Mouse (Mus musculus): ENCODE measurements around the gene Tdrd5. TPM values are rescaled to one million over a fixed set of nuclear protein-coding genes. Genes with fewer than 3 reads are reported as not detected.
"Not testable (repeated sequence)": the region's sequence is repeated elsewhere in the genome, so short reads cannot be mapped to it uniquely, and the experiment has no call there.

Tdrd5 gene
- polyA plus RNA-seq, 1 experiment from 2014 or later = 1.2 TPM

- Histone ChIP-seq H3K4me3 (ENCODE audit: low read depth, low read length) (no peak overlapping the region), H3K27me3 (replicated peaks; ENCODE audit: insufficient read depth, low read length) (no peaks in the 10 kb centered on the region), H3K27ac (ENCODE audit: low read length) (no peak overlapping the region), H3K36me3 (ENCODE audit: insufficient read depth, low read length) (no peaks in the 10 kb centered on the region), H3K4me2 (replicated peaks; ENCODE audit: low read depth, low read length) (no peak overlapping the region), H3K4me1 (ENCODE audit: insufficient read depth, low read depth, low read length) (no peaks in the 10 kb centered on the region), H3K9ac (replicated peaks; ENCODE audit: low read depth) (no peak overlapping the region), H3K9me3 (ENCODE audit: low read length) (no peaks in the 10 kb centered on the region)
- 63% methylated on average over 4 of the region's 4 CpGs for WGBS
- DNase-seq (ENCODE audit: low spot score) = no peak
- TF ChIP-seq CTCF (IDR thresholded peaks at IDR 0.05) = no peak
- no peak for TF ChIP-seq EP300 (IDR thresholded peaks at IDR 0.05)
- no peak for ATAC-seq
Measured at GRCm38 (mm10) chr1:156340847-156341246, 37.4 kb upstream of the Tdrd5 start.

- no peak for DNase-seq (ENCODE audit: low spot score)
- no peak overlapping the region for H3K4me3 ChIP-seq (ENCODE audit: low read depth, low read length)
- no peak overlapping the region for H3K4me2 ChIP-seq (replicated peaks; ENCODE audit: low read depth, low read length)
- H3K9ac ChIP-seq (replicated peaks; ENCODE audit: low read depth) = no peak overlapping the region
- no peak for TF ChIP-seq CTCF (IDR thresholded peaks at IDR 0.05)
- TF ChIP-seq EP300 (IDR thresholded peaks at IDR 0.05) = no peak
- no peaks in the 10 kb centered on the region for H3K4me1 ChIP-seq (ENCODE audit: insufficient read depth, low read depth, low read length)
- 76% methylated on average over 9 of the region's 9 CpGs for WGBS
- no peaks in the 10 kb centered on the region for H3K9me3 ChIP-seq (ENCODE audit: low read length)
- H3K36me3 ChIP-seq (ENCODE audit: insufficient read depth, low read length) = no peaks in the 10 kb centered on the region
- ATAC-seq = no peak
- H3K27me3 ChIP-seq (replicated peaks; ENCODE audit: insufficient read depth, low read length) = no peaks in the 10 kb centered on the region
- no peak overlapping the region for H3K27ac ChIP-seq (ENCODE audit: low read length)
Measured at GRCm38 (mm10) chr1:156323126-156323525, 19.7 kb upstream of the Tdrd5 start.

- H3K4me1 ChIP-seq (ENCODE audit: insufficient read depth, low read depth, low read length) = no peaks in the 10 kb centered on the region
- WGBS = 5% methylated on average over 29 of the region's 29 CpGs
- H3K9me3 ChIP-seq (ENCODE audit: low read length) = no peaks in the 10 kb centered on the region
- peak within 1 kb of the TSS; percentile 40 for H3K4me2 ChIP-seq (replicated peaks; ENCODE audit: low read depth, low read length)
- H3K9ac ChIP-seq (replicated peaks; ENCODE audit: low read depth) = no peak within 1 kb of the TSS
- TF ChIP-seq CTCF (IDR thresholded peaks at IDR 0.05) = peak; percentile 34
- no peak for TF ChIP-seq EP300 (IDR thresholded peaks at IDR 0.05)
- no peak within 1 kb of the TSS; the same call in 1 of the 2 replicates for H3K4me3 ChIP-seq (ENCODE audit: low read depth, low read length)
- DNase-seq (ENCODE audit: low spot score) (peak; percentile 12), ATAC-seq (peak; percentile 26)
- H3K36me3 ChIP-seq (ENCODE audit: insufficient read depth, low read length) = no peaks in the 10 kb centered on the region
- no peak within 1 kb of the TSS for H3K27ac ChIP-seq (ENCODE audit: low read length)
- H3K27me3 ChIP-seq (replicated peaks; ENCODE audit: insufficient read depth, low read length) = no peaks in the 10 kb centered on the region; the same call in 1 of the 2 replicates
Measured at GRCm38 (mm10) chr1:156310630-156311029, 7.2 kb upstream of the Tdrd5 start, which contains the start of gene Nphs2. Nphs2 (plus strand) TSS chr1:156310727.

GRCm38 (mm10) chr1:156308595-156308994, 5.1 kb upstream of the Tdrd5 start:
- no peaks in the 10 kb centered on the region for H3K36me3 ChIP-seq (ENCODE audit: insufficient read depth, low read length)
- ATAC-seq (no peak), DNase-seq (ENCODE audit: low spot score) (no peak)
- no peak overlapping the region for H3K4me2 ChIP-seq (replicated peaks; ENCODE audit: low read depth, low read length)
- WGBS = 49% methylated on average over 1 of the region's 1 CpGs
- peaks cover 5% of the 10 kb centered on the region; the same call in 1 of the 2 replicates for H3K27me3 ChIP-seq (replicated peaks; ENCODE audit: insufficient read depth, low read length)
- no peak overlapping the region for H3K4me3 ChIP-seq (ENCODE audit: low read depth, low read length)
- no peak overlapping the region for H3K27ac ChIP-seq (ENCODE audit: low read length)
- no peak for TF ChIP-seq EP300 (IDR thresholded peaks at IDR 0.05)
- no peak for TF ChIP-seq CTCF (IDR thresholded peaks at IDR 0.05)
- no peak overlapping the region for H3K9ac ChIP-seq (replicated peaks; ENCODE audit: low read depth)
- no peaks in the 10 kb centered on the region for H3K9me3 ChIP-seq (ENCODE audit: low read length)
- 0 out of 2 replicates have a peak, but pooled peaks cover 1% of the 10 kb centered on the region for H3K4me1 ChIP-seq (ENCODE audit: insufficient read depth, low read depth, low read length)

- Histone ChIP-seq H3K4me1 (ENCODE audit: insufficient read depth, low read depth, low read length) (no peaks in the 10 kb centered on the region), H3K9me3 (ENCODE audit: low read length) (no peaks in the 10 kb centered on the region), H3K4me2 (replicated peaks; ENCODE audit: low read depth, low read length) (no peak overlapping the region), H3K4me3 (ENCODE audit: low read depth, low read length) (no peak overlapping the region), H3K36me3 (ENCODE audit: insufficient read depth, low read length) (no peaks in the 10 kb centered on the region), H3K27ac (ENCODE audit: low read length) (no peak overlapping the region), H3K27me3 (replicated peaks; ENCODE audit: insufficient read depth, low read length) (no peaks in the 10 kb centered on the region), H3K9ac (replicated peaks; ENCODE audit: low read depth) (no peak overlapping the region)
- ATAC-seq = no peak
- DNase-seq (ENCODE audit: low spot score) = no peak
- TF ChIP-seq CTCF (IDR thresholded peaks at IDR 0.05) = no peak
- no peak for TF ChIP-seq EP300 (IDR thresholded peaks at IDR 0.05)
- WGBS = 79% methylated on average over 6 of the region's 6 CpGs
Measured at GRCm38 (mm10) chr1:156290016-156290415, 13.4 kb downstream of the Tdrd5 start.

- H3K27ac ChIP-seq (ENCODE audit: low read length); H3K4me3 ChIP-seq (ENCODE audit: low read depth, low read length); ATAC-seq; H3K36me3 ChIP-seq (ENCODE audit: insufficient read depth, low read length); H3K4me1 ChIP-seq (ENCODE audit: insufficient read depth, low read depth, low read length); H3K9ac ChIP-seq (replicated peaks; ENCODE audit: low read depth); H3K4me2 ChIP-seq (replicated peaks; ENCODE audit: low read depth, low read length); H3K27me3 ChIP-seq (replicated peaks; ENCODE audit: insufficient read depth, low read length); H3K9me3 ChIP-seq (ENCODE audit: low read length); DNase-seq (ENCODE audit: low spot score): not testable (repeated sequence)
- 51% methylated on average over 10 of the region's 10 CpGs for WGBS
Measured at GRCm38 (mm10) chr1:156289222-156289587, 14.3 kb downstream of the Tdrd5 start.

Data from lung, postnatal 0 days (tissue).